Mouse (Mus musculus) heart, embryonic 11.5 days (tissue): ENCODE measurements at regions not wholly inside any gene's neighbourhood (a gene's known extent, or its start where the extent isn't known, plus 50 kb on each side); places are given as distances from the start of the nearest gene placed in this dataset.

Source experiments
- ATAC-seq: fragments of 200-750 bp; cut with Nextera tagmentation; replicated peaks from 2 replicates; pipeline ENCODE4 v1.8.0; 2017; ENCODE audit warnings: moderate library complexity; ENCODE audit not compliant: insufficient number of reproducible peaks, low FRiP score, low TSS enrichment
- H3K27ac ChIP-seq: fragments of 300-500 bp; sonication (generic); 2 replicates; pipeline ENCODE4 v1.5.1; 2014; ENCODE audit warnings: mild to moderate bottlenecking, low read depth, low read length
- H3K27me3 ChIP-seq: fragments of 300-500 bp; sonication (generic); 2 replicates; pipeline ENCODE4 v1.6.1; 2014; ENCODE audit warnings: mild to moderate bottlenecking, low read length, mixed read lengths; ENCODE audit not compliant: control insufficient read depth, insufficient read depth
- H3K36me3 ChIP-seq: fragments of 300-500 bp; sonication (generic); 2 replicates; pipeline ENCODE4 v1.6.1; 2014; ENCODE audit warnings: mild to moderate bottlenecking, low read length, moderate library complexity, mixed read lengths; ENCODE audit not compliant: control insufficient read depth, insufficient read depth
- H3K4me1 ChIP-seq: fragments of 300-500 bp; sonication (generic); 2 replicates; pipeline ENCODE4 v1.6.1; 2014; ENCODE audit warnings: low read length; ENCODE audit not compliant: control insufficient read depth, insufficient read depth
- H3K4me2 ChIP-seq: fragments of 300-500 bp; sonication (generic); 2 replicates; pipeline ENCODE4 v1.6.1; 2014; ENCODE audit warnings: mild to moderate bottlenecking, moderate library complexity
- H3K4me3 ChIP-seq: fragments of 300-500 bp; sonication (generic); 2 replicates; pipeline ENCODE4 v1.5.1; 2014; ENCODE audit warnings: low read depth, low read length
- H3K9ac ChIP-seq: fragments of 300-500 bp; sonication (generic); 2 replicates; pipeline ENCODE4 v1.6.1; 2014; ENCODE audit warnings: mild to moderate bottlenecking, low read depth, low read length, moderate library complexity
- H3K9me3 ChIP-seq: fragments of 300-500 bp; sonication (generic); replicated peaks from 2 replicates; pipeline ENCODE4 v1.6.1; 2016; ENCODE audit warnings: low read length; ENCODE audit not compliant: control insufficient read depth
- WGBS: fragments of 180-500 bp; shearing (Covaris S2); extraction: QIAGEN DNeasy Blood & Tissue Kit; methylation state at CpG from one replicate; pipeline ENCODE4 v1.1.7; 2014; ENCODE audit not compliant: insufficient replicate concordance; 5-methylcytosine and 5-hydroxymethylcytosine counted together

DNA sequence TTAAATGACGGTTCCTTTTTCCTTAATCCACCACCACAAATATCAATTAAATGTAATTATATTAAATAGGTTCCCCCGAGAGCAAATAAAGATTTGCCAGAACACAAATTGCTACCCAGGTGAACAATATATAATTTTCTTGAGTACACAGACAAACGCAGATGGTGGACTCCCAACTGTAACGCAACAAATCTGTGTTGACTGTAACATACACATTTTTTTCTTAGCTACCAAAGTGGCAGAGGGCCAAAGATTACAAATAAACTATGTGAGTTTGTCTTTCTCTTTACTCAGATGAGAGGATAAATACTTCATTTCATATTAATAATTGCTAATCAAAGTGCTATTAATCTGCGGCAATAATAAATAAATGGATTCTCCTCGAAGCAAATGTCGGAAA lies 228.4 kb upstream of the Sfrp2 start:
- no peak for ATAC-seq
- Histone ChIP-seq H3K4me2 (no peak overlapping the region), H3K27ac (no peak overlapping the region), H3K4me1 (no peaks in the 10 kb centered on the region), H3K4me3 (no peak overlapping the region), H3K27me3 (no peaks in the 10 kb centered on the region), H3K9me3 (no peaks in the 10 kb centered on the region), H3K36me3 (no peaks in the 10 kb centered on the region), H3K9ac (no peak overlapping the region)
- 80% methylated on average over 7 of the region's 7 CpGs for WGBS

DNA sequence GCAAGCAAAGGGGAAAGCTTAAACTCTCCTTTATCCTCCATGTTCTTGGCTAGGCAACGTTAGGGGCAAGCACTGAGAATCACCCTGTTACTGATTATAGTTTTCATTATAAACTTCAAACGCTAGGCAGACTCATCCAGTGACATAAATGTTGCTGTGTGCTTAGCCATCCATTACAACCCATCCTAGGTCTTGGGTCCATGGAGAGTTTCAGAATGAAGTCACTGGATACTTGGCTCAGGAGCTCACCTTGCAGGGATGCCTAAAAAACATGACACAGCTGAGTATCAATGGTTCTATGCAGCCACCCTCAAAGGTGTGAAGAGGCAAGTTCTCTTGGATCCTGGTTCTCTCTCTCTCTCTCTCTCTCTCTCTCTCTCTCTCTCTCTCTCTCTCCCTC lies 227.2 kb upstream of the Sfrp2 start:
- H3K9me3 ChIP-seq, result no peaks in the 10 kb centered on the region
- no peak overlapping the region for H3K9ac ChIP-seq
- H3K4me2 ChIP-seq, result no peak overlapping the region
- H3K4me3 ChIP-seq, result no peak overlapping the region
- no peaks in the 10 kb centered on the region for H3K4me1 ChIP-seq
- 53% methylated on average over 2 of the region's 2 CpGs for WGBS
- H3K27ac ChIP-seq, result no peak overlapping the region
- no peak for ATAC-seq
- no peaks in the 10 kb centered on the region for H3K27me3 ChIP-seq
- H3K36me3 ChIP-seq, result no peaks in the 10 kb centered on the region

DNA sequence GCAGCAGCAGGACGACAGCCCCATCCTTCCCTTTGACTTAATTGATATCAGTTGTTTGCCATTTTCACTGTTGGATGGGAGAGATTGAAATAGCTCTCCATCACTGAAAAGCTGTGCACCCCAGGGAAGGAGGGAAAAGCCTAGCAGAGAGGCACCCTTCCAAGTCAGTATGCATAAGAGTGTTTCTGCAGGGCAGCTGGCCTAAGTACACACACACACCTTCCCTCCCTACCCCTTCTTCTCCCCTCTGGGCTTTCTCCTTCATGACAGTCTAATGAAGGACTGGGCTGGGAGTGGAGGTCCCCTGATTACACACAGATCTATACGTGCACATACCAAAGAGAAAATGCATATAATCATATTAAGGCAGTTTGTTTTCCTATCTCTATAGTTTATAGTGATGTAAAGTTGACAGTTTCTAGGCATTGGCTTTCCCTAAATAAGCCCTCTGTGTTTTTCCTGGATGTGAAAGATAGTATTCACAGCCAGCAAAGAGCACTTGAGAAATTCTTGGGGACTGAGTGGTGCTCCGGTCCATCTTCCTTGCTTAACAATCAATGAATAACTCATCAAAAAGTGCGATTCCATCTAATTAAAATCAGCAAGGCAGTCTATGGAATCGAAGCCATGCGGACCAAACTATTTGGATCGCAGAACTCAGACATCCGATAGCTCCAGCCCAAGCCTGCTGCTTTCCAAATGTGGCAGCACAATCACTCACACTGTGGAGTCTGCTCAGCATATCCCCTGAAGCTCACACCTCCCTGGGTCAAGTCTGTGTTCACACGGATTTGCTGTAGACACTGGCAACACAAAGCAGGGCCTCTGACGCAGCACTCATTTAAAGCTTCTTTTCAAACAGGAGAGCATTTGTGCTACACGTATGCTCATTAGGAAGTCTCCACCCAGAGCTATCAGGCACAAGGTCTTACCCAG lies 224.9 kb upstream of the Sfrp2 start:
- Histone ChIP-seq H3K4me3 (no peak overlapping the region), H3K36me3 (no peaks in the 10 kb centered on the region), H3K4me2 (no peak overlapping the region), H3K4me1 (no peaks in the 10 kb centered on the region), H3K27me3 (no peaks in the 10 kb centered on the region), H3K27ac (no peak overlapping the region), H3K9ac (no peak overlapping the region), H3K9me3 (no peaks in the 10 kb centered on the region)
- WGBS, result 79% methylated on average over 11 of the region's 11 CpGs
- ATAC-seq, result no peak

DNA sequence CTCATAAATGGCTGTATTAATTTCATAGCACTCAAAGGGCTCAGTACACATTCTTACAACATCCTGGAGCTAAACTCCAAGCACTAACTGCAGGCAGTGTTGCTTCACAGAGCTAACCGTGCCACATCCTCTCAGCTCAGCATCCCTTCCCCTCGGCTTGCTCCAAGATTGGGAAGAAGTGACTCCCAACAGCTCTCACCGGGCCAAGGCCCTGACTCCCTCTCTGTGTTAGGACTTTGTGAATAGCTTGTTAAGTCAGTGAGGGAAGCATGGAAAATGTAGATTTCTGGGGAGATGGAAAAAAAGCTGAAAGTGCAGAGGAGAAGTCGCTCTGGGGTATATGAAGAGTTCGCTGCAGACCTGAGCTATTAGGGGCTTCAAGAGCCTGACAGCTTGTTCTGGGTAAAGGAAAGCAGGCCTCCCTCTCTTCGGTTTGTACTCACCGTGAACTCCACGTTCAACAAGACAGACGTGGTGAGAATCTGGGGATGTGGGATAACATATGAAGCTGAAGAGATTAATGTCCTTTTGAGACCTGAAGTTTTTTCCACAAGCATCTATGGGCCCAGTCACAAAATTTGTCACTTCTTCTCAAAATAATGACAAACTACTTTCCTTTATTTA lies 213.5 kb upstream of the Sfrp2 start:
- Histone ChIP-seq H3K9me3 (no peaks in the 10 kb centered on the region), H3K9ac (no peak overlapping the region), H3K4me3 (no peak overlapping the region), H3K4me2 (no peak overlapping the region), H3K27me3 (no peaks in the 10 kb centered on the region), H3K4me1 (no peaks in the 10 kb centered on the region), H3K27ac (no peak overlapping the region), H3K36me3 (no peaks in the 10 kb centered on the region)
- WGBS, result 61% methylated on average over 9 of the region's 9 CpGs
- no peak for ATAC-seq

DNA sequence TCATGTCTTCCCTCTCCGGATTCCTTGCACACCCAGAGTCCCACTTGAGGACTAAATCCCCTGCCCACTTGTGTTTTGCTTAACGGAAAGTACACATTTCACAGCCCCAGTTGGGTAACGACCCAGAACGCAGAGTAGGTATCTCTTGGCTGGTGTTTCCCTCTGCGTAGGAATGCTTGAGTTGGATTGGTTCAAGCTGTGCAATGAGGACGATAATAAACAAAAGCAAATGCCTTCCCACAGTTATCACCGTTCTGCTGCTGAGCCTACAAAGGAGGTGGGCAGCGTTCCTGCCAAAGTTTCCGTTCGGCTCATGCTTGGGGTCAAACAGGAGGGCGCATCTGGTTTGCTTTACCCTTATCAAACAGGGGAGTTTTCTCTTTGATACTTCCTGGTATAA lies 212.3 kb upstream of the Sfrp2 start:
- Histone ChIP-seq H3K27ac (0 out of 2 replicates have a peak overlapping the region, but pooled peaks have one; percentile 22), H3K9ac (no peak overlapping the region), H3K4me1 (no peaks in the 10 kb centered on the region), H3K4me2 (no peak overlapping the region), H3K9me3 (no peaks in the 10 kb centered on the region), H3K27me3 (no peaks in the 10 kb centered on the region), H3K4me3 (no peak overlapping the region), H3K36me3 (no peaks in the 10 kb centered on the region)
- no peak for ATAC-seq
- WGBS, result 40% methylated on average over 11 of the region's 11 CpGs

DNA sequence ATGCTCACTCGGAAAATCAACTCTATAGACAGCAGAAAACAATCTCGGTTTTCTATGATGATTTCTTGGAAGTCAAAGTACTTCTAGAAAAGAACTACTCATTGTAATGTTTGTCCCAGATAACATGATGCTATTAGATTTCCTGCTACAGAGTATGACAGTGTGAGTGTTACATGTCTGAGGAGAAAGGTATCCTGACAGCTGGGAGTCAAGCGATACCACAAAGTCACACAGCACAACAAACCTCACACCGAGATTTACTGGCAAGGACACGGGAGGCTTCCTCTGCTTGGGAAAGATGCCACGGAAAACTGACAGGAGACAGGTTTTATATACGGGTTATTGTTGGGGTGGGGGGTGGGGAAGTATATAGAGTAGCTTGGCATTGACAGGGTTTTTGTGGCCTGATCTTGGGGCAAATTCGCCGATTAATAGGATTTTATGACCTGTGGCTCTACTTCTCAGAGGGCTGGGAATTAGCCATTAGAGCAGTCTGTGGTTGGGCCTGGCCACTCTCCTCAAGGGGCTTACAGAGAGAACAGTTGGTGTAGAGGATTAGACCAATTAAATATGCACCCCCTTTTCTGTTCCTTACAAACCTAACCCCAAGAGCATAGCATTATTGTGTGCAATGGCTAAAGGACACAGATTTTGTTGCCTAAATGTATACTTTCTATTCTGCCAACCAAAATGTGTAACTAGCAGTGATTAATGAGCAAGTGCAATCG lies 209.2 kb upstream of the Sfrp2 start:
- Histone ChIP-seq H3K36me3 (no peaks in the 10 kb centered on the region), H3K4me1 (no peaks in the 10 kb centered on the region), H3K4me3 (no peak overlapping the region), H3K4me2 (no peak overlapping the region), H3K9me3 (no peaks in the 10 kb centered on the region), H3K9ac (no peak overlapping the region), H3K27ac (no peak overlapping the region), H3K27me3 (no peaks in the 10 kb centered on the region)
- 80% methylated on average over 10 of the region's 10 CpGs for WGBS
- ATAC-seq, result no peak

DNA sequence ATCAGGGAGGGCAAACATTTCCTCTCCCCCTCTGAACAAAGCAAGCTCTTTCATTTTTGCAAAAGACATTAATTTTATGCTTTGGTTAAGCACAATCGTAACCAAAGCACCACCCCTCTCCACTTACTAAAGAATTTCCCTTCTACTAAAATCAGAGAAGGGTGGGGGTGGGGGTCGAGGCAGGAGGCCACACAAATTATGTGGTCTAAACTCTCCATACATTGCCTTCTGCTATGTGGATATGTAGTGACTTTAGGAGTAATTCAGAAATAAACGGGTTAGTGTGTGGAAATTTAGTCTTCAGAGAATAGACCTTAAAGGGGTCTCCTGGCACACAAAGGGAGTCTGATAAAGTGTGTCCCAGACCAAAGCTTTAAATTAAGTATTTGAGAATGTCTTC lies 204.1 kb upstream of the Sfrp2 start:
- WGBS, result 59% methylated on average over 3 of the region's 3 CpGs
- H3K9ac ChIP-seq, result no peak overlapping the region
- no peaks in the 10 kb centered on the region for H3K4me1 ChIP-seq
- H3K27me3 ChIP-seq, result no peaks in the 10 kb centered on the region
- no peak overlapping the region for H3K27ac ChIP-seq
- H3K9me3 ChIP-seq, result no peaks in the 10 kb centered on the region
- H3K36me3 ChIP-seq, result no peaks in the 10 kb centered on the region
- ATAC-seq, result no peak
- H3K4me3 ChIP-seq, result no peak overlapping the region
- H3K4me2 ChIP-seq, result no peak overlapping the region

DNA sequence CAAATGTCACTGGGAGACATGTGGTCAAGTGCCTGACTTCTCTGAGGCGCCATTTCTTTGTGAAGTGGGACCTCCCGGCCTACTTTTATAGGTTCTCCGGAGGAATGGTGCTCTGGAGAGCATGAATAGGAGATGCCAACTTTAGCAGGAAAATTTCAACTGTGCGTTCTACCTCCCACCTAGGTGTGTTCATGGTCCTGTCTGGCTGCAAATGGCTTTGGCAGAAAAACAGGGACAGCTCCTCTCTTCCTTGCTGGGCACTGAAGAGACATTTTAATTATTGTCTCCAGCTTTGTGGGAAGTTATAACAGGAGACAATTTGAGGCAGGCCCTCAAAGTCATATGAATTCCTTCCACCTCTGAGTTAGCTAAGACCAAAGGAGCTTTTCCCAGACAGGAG lies 190.6 kb upstream of the Sfrp2 start:
- no peaks in the 10 kb centered on the region for H3K36me3 ChIP-seq
- no peaks in the 10 kb centered on the region for H3K4me1 ChIP-seq
- H3K4me2 ChIP-seq, result no peak overlapping the region
- no peak overlapping the region for H3K4me3 ChIP-seq
- ATAC-seq, result no peak
- no peak overlapping the region for H3K9ac ChIP-seq
- H3K9me3 ChIP-seq, result no peaks in the 10 kb centered on the region
- H3K27ac ChIP-seq, result no peak overlapping the region
- WGBS, result 84% methylated on average over 4 of the region's 4 CpGs
- H3K27me3 ChIP-seq, result no peaks in the 10 kb centered on the region
